Mouse (Mus musculus): Measurements from ENCODE around the gene Prss22. TPM values are rescaled to one million over a fixed set of nuclear protein-coding genes. Genes with fewer than 3 reads are reported as not detected.
A peak's percentile ranks its signal among the peaks of the same experiment; 100 is the strongest.

Gene Prss22
- 2.9 and 3.4 TPM in 2 replicates for polyA plus RNA-seq (2012)

DNA sequence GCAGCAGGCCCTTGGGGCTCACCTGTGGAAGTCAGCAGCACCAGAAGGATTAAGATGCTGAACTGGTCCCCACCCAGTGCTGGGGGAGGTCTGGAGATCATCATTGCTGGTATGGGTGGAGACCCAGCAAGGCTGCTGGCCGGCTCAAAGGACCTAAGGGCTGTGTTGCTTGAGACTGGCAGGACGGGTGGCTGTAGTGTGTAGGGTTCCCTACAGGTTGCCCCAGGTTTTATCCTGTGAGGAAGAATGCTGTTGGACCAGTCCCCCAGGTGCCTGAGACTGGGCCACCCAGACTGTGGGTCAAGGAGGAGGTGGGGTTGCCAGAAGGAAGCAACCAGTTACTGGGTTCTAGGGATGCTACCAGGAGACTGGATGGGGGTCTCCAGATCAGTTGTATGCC lies at the start of gene Prss22:
TSS of gene Prss22 (minus strand) at position 200 of the 400 bp plus-strand sequence.
- no peaks in the 10 kb centered on the region for H3K27me3 ChIP-seq (ENCODE audit: control insufficient read depth)
- peak within 1 kb of the TSS; percentile 18 for H3K4me3 ChIP-seq (replicated peaks)
- peaks cover 5% of the 10 kb centered on the region for H3K4me1 ChIP-seq (ENCODE audit: control insufficient read depth)
- H3K36me3 ChIP-seq (ENCODE audit: control insufficient read depth) = peaks cover 10% of the 10 kb centered on the region; the same call in 1 of the 2 replicates
- no peaks in the 10 kb centered on the region for H3K9me3 ChIP-seq (ENCODE audit: control insufficient read depth, low read length)
- no peak for TF ChIP-seq GATA1 (IDR thresholded peaks at IDR 0.05; ENCODE audit: low read length)
- no peak for TF ChIP-seq TAL1 (IDR thresholded peaks at IDR 0.05; ENCODE audit: low read length)

DNA sequence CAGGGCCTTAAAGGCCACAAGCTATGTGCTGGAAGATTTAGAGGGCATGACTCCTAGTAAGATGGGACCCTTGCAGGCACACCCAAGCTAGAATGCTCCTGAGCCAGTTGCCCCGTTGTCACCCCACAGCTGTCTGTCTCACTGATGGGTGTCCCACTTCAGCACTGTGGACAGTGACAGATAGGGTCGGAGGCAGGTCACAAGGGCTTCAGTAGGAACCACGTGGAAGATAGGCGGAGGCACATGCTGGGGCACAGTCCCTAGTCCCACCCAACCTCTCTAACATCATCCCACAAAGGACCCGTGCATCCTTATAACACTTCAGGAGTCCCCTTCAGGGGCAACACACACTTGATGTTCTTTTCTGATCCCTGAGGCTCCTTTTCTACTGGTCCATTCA lies 48.1 kb upstream of the Prss22 start:
- no peak overlapping the region for H3K4me3 ChIP-seq (replicated peaks)
- peaks cover 36% of the 10 kb centered on the region for H3K36me3 ChIP-seq (ENCODE audit: control insufficient read depth)
- no peaks in the 10 kb centered on the region for H3K4me1 ChIP-seq (ENCODE audit: control insufficient read depth)
- no peak for TF ChIP-seq GATA1 (IDR thresholded peaks at IDR 0.05; ENCODE audit: low read length)
- TF ChIP-seq TAL1 (IDR thresholded peaks at IDR 0.05; ENCODE audit: low read length) = no peak
- H3K27me3 ChIP-seq (ENCODE audit: control insufficient read depth) = no peaks in the 10 kb centered on the region
- H3K9me3 ChIP-seq (ENCODE audit: control insufficient read depth, low read length) = no peaks in the 10 kb centered on the region

GRCm38 (mm10) chr17:24045608-24046007 lies 47.7 kb upstream of the Prss22 start:
- Histone ChIP-seq H3K9me3 (ENCODE audit: control insufficient read depth, low read length) (no peaks in the 10 kb centered on the region), H3K4me3 (replicated peaks) (no peak overlapping the region), H3K36me3 (ENCODE audit: control insufficient read depth) (peaks cover 32% of the 10 kb centered on the region), H3K27me3 (ENCODE audit: control insufficient read depth) (no peaks in the 10 kb centered on the region), H3K4me1 (ENCODE audit: control insufficient read depth) (no peaks in the 10 kb centered on the region)
- TF ChIP-seq TAL1 (IDR thresholded peaks at IDR 0.05; ENCODE audit: low read length) = no peak
- TF ChIP-seq GATA1 (IDR thresholded peaks at IDR 0.05; ENCODE audit: low read length) = no peak

- Histone ChIP-seq H3K4me3 (replicated peaks) (no peak overlapping the region), H3K36me3 (ENCODE audit: control insufficient read depth) (peaks cover 24% of the 10 kb centered on the region)
- TF ChIP-seq TAL1 (IDR thresholded peaks at IDR 0.05; ENCODE audit: low read length) = no peak
- TF ChIP-seq GATA1 (IDR thresholded peaks at IDR 0.05; ENCODE audit: low read length) = no peak
Measured at GRCm38 (mm10) chr17:24044482-24044881, 46.6 kb upstream of the Prss22 start.

GRCm38 (mm10) chr17:24037844-24038243 lies 39.9 kb upstream of the Prss22 start, which contains the start of gene Prss27:
TSS of gene Prss27 (plus strand) at chr17:24038144.
- no peak for TF ChIP-seq GATA1 (IDR thresholded peaks at IDR 0.05; ENCODE audit: low read length)
- no peak for TF ChIP-seq TAL1 (IDR thresholded peaks at IDR 0.05; ENCODE audit: low read length)
- Histone ChIP-seq H3K36me3 (ENCODE audit: control insufficient read depth) (no peaks in the 10 kb centered on the region), H3K27me3 (ENCODE audit: control insufficient read depth) (no peaks in the 10 kb centered on the region), H3K9me3 (ENCODE audit: control insufficient read depth, low read length) (peaks cover 5% of the 10 kb centered on the region; the same call in 1 of the 2 replicates), H3K4me3 (replicated peaks) (no peak within 1 kb of the TSS), H3K4me1 (ENCODE audit: control insufficient read depth) (no peaks in the 10 kb centered on the region)

More at GRCm38 (mm10) chr17:24044482-24044881, 46.6 kb upstream of the Prss22 start:
- no peaks in the 10 kb centered on the region for H3K4me1 ChIP-seq (ENCODE audit: control insufficient read depth)
- H3K9me3 ChIP-seq (ENCODE audit: control insufficient read depth, low read length) = peaks cover 5% of the 10 kb centered on the region; the same call in 1 of the 2 replicates
- H3K27me3 ChIP-seq (ENCODE audit: control insufficient read depth) = no peaks in the 10 kb centered on the region

GRCm38 (mm10) chr17:24037360-24037759 lies 39.5 kb upstream of the Prss22 start:
- Histone ChIP-seq H3K27me3 (ENCODE audit: control insufficient read depth) (no peaks in the 10 kb centered on the region), H3K4me1 (ENCODE audit: control insufficient read depth) (no peaks in the 10 kb centered on the region), H3K4me3 (replicated peaks) (no peak overlapping the region), H3K9me3 (ENCODE audit: control insufficient read depth, low read length) (peaks cover 5% of the 10 kb centered on the region; the same call in 1 of the 2 replicates), H3K36me3 (ENCODE audit: control insufficient read depth) (no peaks in the 10 kb centered on the region)
- TF ChIP-seq TAL1 (IDR thresholded peaks at IDR 0.05; ENCODE audit: low read length) (no peak), GATA1 (IDR thresholded peaks at IDR 0.05; ENCODE audit: low read length) (no peak)

GRCm38 (mm10) chr17:24036954-24037353 lies 39.1 kb upstream of the Prss22 start:
- Histone ChIP-seq H3K9me3 (ENCODE audit: control insufficient read depth, low read length) (peaks cover 5% of the 10 kb centered on the region; the same call in 1 of the 2 replicates), H3K4me1 (ENCODE audit: control insufficient read depth) (no peaks in the 10 kb centered on the region), H3K27me3 (ENCODE audit: control insufficient read depth) (no peaks in the 10 kb centered on the region), H3K36me3 (ENCODE audit: control insufficient read depth) (no peaks in the 10 kb centered on the region), H3K4me3 (replicated peaks) (no peak overlapping the region)
- TF ChIP-seq TAL1 (IDR thresholded peaks at IDR 0.05; ENCODE audit: low read length) (no peak), GATA1 (IDR thresholded peaks at IDR 0.05; ENCODE audit: low read length) (no peak)

DNA sequence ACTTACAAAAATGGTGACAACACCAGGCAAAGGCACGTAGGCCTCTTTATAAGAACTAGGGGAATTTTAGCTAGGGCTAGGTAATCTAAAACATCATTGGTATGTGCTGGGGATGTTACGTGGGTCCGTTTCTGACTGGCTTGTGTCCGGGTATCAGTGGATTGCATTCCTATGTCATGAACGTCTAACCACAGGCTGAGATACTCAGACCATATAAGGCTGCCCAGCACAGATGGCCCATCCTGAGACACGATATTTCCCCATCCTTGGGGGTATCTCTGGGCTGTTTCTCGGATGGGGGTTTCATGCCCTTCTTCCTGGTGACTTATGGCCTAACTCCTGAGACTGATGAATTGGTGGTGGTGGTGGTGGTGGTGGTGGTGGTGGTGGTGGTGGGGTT lies 37.2 kb upstream of the Prss22 start:
- no peak overlapping the region for H3K4me3 ChIP-seq (replicated peaks)
- TF ChIP-seq TAL1 (IDR thresholded peaks at IDR 0.05; ENCODE audit: low read length) (no peak), GATA1 (IDR thresholded peaks at IDR 0.05; ENCODE audit: low read length) (no peak)
- no peaks in the 10 kb centered on the region for H3K4me1 ChIP-seq (ENCODE audit: control insufficient read depth)
- H3K36me3 ChIP-seq (ENCODE audit: control insufficient read depth) = no peaks in the 10 kb centered on the region
- H3K27me3 ChIP-seq (ENCODE audit: control insufficient read depth) = no peaks in the 10 kb centered on the region
- peaks cover 2% of the 10 kb centered on the region; the same call in 1 of the 2 replicates for H3K9me3 ChIP-seq (ENCODE audit: control insufficient read depth, low read length)

DNA sequence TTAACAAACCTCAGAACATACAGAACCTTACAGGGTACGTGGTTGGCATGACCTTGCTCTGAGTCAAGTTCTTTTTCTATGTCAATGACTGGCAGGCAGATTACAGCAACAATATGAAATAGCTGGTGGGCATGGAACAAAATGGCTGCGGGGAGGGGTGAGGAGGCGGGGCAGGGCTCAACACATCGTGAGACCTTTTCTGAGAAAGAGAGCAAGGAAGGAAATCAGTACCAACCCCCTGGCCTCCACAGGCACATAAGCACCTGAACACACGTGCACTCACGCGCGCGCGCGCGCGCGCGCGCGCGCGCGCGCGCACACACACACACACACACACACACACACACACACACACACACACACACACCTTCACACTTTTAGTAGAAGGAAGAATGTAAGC lies 32.7 kb upstream of the Prss22 start:
- Histone ChIP-seq H3K4me1 (ENCODE audit: control insufficient read depth) (no peaks in the 10 kb centered on the region), H3K9me3 (ENCODE audit: control insufficient read depth, low read length) (no peaks in the 10 kb centered on the region), H3K4me3 (replicated peaks) (no peak overlapping the region), H3K27me3 (ENCODE audit: control insufficient read depth) (peaks cover 4% of the 10 kb centered on the region; the same call in 1 of the 2 replicates), H3K36me3 (ENCODE audit: control insufficient read depth) (no peaks in the 10 kb centered on the region)
- TF ChIP-seq TAL1 (IDR thresholded peaks at IDR 0.05; ENCODE audit: low read length) (no peak), GATA1 (IDR thresholded peaks at IDR 0.05; ENCODE audit: low read length) (no peak)

DNA sequence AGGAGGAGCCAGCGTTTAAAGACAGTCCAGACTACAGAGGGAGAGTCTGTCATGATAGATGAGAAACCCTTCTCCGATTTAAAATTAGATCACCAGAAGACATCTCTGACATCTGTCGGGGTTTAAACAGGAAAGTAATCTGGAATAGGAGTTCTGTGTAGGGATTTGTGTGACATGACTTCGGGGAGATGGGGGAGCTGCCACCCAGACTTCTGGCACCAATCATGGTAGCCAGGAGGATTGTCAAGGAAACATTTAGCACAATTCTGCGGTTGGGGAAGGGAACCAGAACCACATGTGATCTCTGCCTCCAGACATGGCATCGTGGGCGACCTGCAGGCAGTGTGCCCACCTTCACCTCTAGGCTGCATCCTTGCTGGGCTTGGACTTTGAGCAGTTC lies 31.6 kb upstream of the Prss22 start:
- H3K36me3 ChIP-seq (ENCODE audit: control insufficient read depth) = no peaks in the 10 kb centered on the region
- TF ChIP-seq TAL1 (IDR thresholded peaks at IDR 0.05; ENCODE audit: low read length) = no peak
- no peak for TF ChIP-seq GATA1 (IDR thresholded peaks at IDR 0.05; ENCODE audit: low read length)
- H3K4me3 ChIP-seq (replicated peaks) = no peak overlapping the region
- no peaks in the 10 kb centered on the region for H3K4me1 ChIP-seq (ENCODE audit: control insufficient read depth)
- H3K27me3 ChIP-seq (ENCODE audit: control insufficient read depth) = peaks cover 4% of the 10 kb centered on the region; the same call in 1 of the 2 replicates
- H3K9me3 ChIP-seq (ENCODE audit: control insufficient read depth, low read length) = no peaks in the 10 kb centered on the region
